Mouse (Mus musculus): ENCODE measurements around the gene Jarid2. TPM values are rescaled to one million over a fixed set of nuclear protein-coding genes. Genes with fewer than 3 reads are reported as not detected.

The Jarid2 gene
- polyA plus RNA-seq, 2 experiments = 22.8 to 29.9 TPM

DNA sequence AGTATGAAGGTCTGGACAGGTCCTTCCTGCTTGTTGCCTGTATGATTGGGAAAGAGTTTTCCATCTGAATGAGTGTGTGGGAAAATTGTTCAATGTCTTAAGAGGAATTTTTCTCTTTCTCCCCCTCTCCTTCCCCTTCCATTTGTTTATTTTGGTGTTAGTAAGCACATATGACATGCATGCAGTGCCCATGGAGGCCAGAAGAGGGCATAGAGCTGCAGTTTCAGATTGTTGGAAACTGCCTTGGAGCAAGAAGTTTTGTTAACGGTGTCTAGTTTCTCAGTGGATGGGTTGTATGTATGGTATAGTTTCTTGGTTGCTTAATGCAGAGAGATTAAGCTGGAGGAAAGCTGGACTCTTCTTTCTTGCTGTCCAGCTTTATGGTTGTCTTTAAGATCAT is 75.6 kb downstream of the Jarid2 start:
- no peak for ATAC-seq (ENCODE audit: low FRiP score, low read depth)
- Histone ChIP-seq H3K27ac (replicated peaks; ENCODE audit: low read depth, low read length) (no peak overlapping the region), H3K4me1 (ENCODE audit: control insufficient read depth, insufficient read depth, low read length) (peaks cover 13% of the 10 kb centered on the region), H3K27me3 (ENCODE audit: control insufficient read depth, insufficient read depth, low read length) (no peaks in the 10 kb centered on the region), H3K36me3 (ENCODE audit: control insufficient read depth, insufficient read depth, low read length) (no peaks in the 10 kb centered on the region), H3K9me3 (ENCODE audit: control insufficient read depth, low read length) (no peaks in the 10 kb centered on the region), H3K4me2 (replicated peaks; ENCODE audit: low read depth, low read length, severe bottlenecking) (no peak overlapping the region), H3K9ac (ENCODE audit: low read depth, low read length, severe bottlenecking) (no peak overlapping the region), H3K4me3 (replicated peaks; ENCODE audit: low read length) (no peak overlapping the region)
- no peak for TF ChIP-seq POLR2A (IDR thresholded peaks at IDR 0.05; ENCODE audit: borderline replicate concordance, extremely low read depth, insufficient read depth, insufficient read length)
- peak; percentile 26 for DNase-seq (ENCODE audit: low spot score)
- WGBS = 25% methylated on average over 1 of the region's 1 CpGs

GRCm38 (mm10) chr13:44808307-44808706 is 79.0 kb downstream of the Jarid2 start:
- H3K27me3 ChIP-seq (ENCODE audit: control insufficient read depth, insufficient read depth, low read length) = no peaks in the 10 kb centered on the region
- H3K4me2 ChIP-seq (replicated peaks; ENCODE audit: low read depth, low read length, severe bottlenecking) = no peak overlapping the region
- DNase-seq (ENCODE audit: low spot score) (peak; percentile 21), ATAC-seq (ENCODE audit: low FRiP score, low read depth) (no peak)
- no peak overlapping the region for H3K27ac ChIP-seq (replicated peaks; ENCODE audit: low read depth, low read length)
- H3K36me3 ChIP-seq (ENCODE audit: control insufficient read depth, insufficient read depth, low read length) = no peaks in the 10 kb centered on the region
- no peaks in the 10 kb centered on the region for H3K9me3 ChIP-seq (ENCODE audit: control insufficient read depth, low read length)
- H3K9ac ChIP-seq (ENCODE audit: low read depth, low read length, severe bottlenecking) = no peak overlapping the region
- TF ChIP-seq POLR2A (IDR thresholded peaks at IDR 0.05; ENCODE audit: borderline replicate concordance, extremely low read depth, insufficient read depth, insufficient read length) = no peak
- no peak overlapping the region for H3K4me3 ChIP-seq (replicated peaks; ENCODE audit: low read length)
- WGBS = 80% methylated on average over 1 of the region's 1 CpGs
- peaks cover 13% of the 10 kb centered on the region for H3K4me1 ChIP-seq (ENCODE audit: control insufficient read depth, insufficient read depth, low read length)

GRCm38 (mm10) chr13:44811021-44811420 is 81.7 kb downstream of the Jarid2 start:
- Histone ChIP-seq H3K27ac (replicated peaks; ENCODE audit: low read depth, low read length) (no peak overlapping the region), H3K4me1 (ENCODE audit: control insufficient read depth, insufficient read depth, low read length) (peaks cover 12% of the 10 kb centered on the region), H3K4me2 (replicated peaks; ENCODE audit: low read depth, low read length, severe bottlenecking) (no peak overlapping the region), H3K9ac (ENCODE audit: low read depth, low read length, severe bottlenecking) (no peak overlapping the region), H3K27me3 (ENCODE audit: control insufficient read depth, insufficient read depth, low read length) (no peaks in the 10 kb centered on the region), H3K4me3 (replicated peaks; ENCODE audit: low read length) (no peak overlapping the region), H3K36me3 (ENCODE audit: control insufficient read depth, insufficient read depth, low read length) (no peaks in the 10 kb centered on the region), H3K9me3 (ENCODE audit: control insufficient read depth, low read length) (no peaks in the 10 kb centered on the region)
- no peak for DNase-seq (ENCODE audit: low spot score)
- ATAC-seq (ENCODE audit: low FRiP score, low read depth) = no peak
- no peak for TF ChIP-seq POLR2A (IDR thresholded peaks at IDR 0.05; ENCODE audit: borderline replicate concordance, extremely low read depth, insufficient read depth, insufficient read length)
- WGBS = 67% methylated on average over 2 of the region's 2 CpGs

GRCm38 (mm10) chr13:44811601-44812000 is 82.3 kb downstream of the Jarid2 start:
- WGBS = 81% methylated on average over 10 of the region's 10 CpGs
- Histone ChIP-seq H3K9ac (ENCODE audit: low read depth, low read length, severe bottlenecking) (no peak overlapping the region), H3K9me3 (ENCODE audit: control insufficient read depth, low read length) (no peaks in the 10 kb centered on the region), H3K27me3 (ENCODE audit: control insufficient read depth, insufficient read depth, low read length) (no peaks in the 10 kb centered on the region), H3K4me3 (replicated peaks; ENCODE audit: low read length) (no peak overlapping the region), H3K4me1 (ENCODE audit: control insufficient read depth, insufficient read depth, low read length) (peaks cover 6% of the 10 kb centered on the region), H3K27ac (replicated peaks; ENCODE audit: low read depth, low read length) (no peak overlapping the region), H3K36me3 (ENCODE audit: control insufficient read depth, insufficient read depth, low read length) (no peaks in the 10 kb centered on the region), H3K4me2 (replicated peaks; ENCODE audit: low read depth, low read length, severe bottlenecking) (no peak overlapping the region)
- DNase-seq (ENCODE audit: low spot score) (no peak), ATAC-seq (ENCODE audit: low FRiP score, low read depth) (no peak)
- no peak for TF ChIP-seq POLR2A (IDR thresholded peaks at IDR 0.05; ENCODE audit: borderline replicate concordance, extremely low read depth, insufficient read depth, insufficient read length)

GRCm38 (mm10) chr13:44812381-44812780 is 83.1 kb downstream of the Jarid2 start:
- no peak for TF ChIP-seq POLR2A (IDR thresholded peaks at IDR 0.05; ENCODE audit: borderline replicate concordance, extremely low read depth, insufficient read depth, insufficient read length)
- H3K36me3 ChIP-seq (ENCODE audit: control insufficient read depth, insufficient read depth, low read length) = no peaks in the 10 kb centered on the region
- WGBS = 81% methylated on average over 5 of the region's 5 CpGs
- no peak overlapping the region for H3K4me3 ChIP-seq (replicated peaks; ENCODE audit: low read length)
- ATAC-seq (ENCODE audit: low FRiP score, low read depth) (no peak), DNase-seq (ENCODE audit: low spot score) (no peak)
- H3K27ac ChIP-seq (replicated peaks; ENCODE audit: low read depth, low read length) = no peak overlapping the region
- H3K4me1 ChIP-seq (ENCODE audit: control insufficient read depth, insufficient read depth, low read length) = peaks cover 5% of the 10 kb centered on the region; the same call in 1 of the 2 replicates
- no peaks in the 10 kb centered on the region for H3K9me3 ChIP-seq (ENCODE audit: control insufficient read depth, low read length)
- H3K4me2 ChIP-seq (replicated peaks; ENCODE audit: low read depth, low read length, severe bottlenecking) = no peak overlapping the region
- H3K9ac ChIP-seq (ENCODE audit: low read depth, low read length, severe bottlenecking) = no peak overlapping the region
- H3K27me3 ChIP-seq (ENCODE audit: control insufficient read depth, insufficient read depth, low read length) = no peaks in the 10 kb centered on the region

- H3K27ac ChIP-seq (replicated peaks; ENCODE audit: low read depth, low read length) = no peak overlapping the region
- H3K36me3 ChIP-seq (ENCODE audit: control insufficient read depth, insufficient read depth, low read length) = no peaks in the 10 kb centered on the region
- H3K27me3 ChIP-seq (ENCODE audit: control insufficient read depth, insufficient read depth, low read length) = no peaks in the 10 kb centered on the region
- H3K4me3 ChIP-seq (replicated peaks; ENCODE audit: low read length) = no peak overlapping the region
- ATAC-seq (ENCODE audit: low FRiP score, low read depth) = no peak; the same call in 1 of the 2 replicates
- DNase-seq (ENCODE audit: low spot score) = peak; percentile 62
- no peak overlapping the region for H3K4me2 ChIP-seq (replicated peaks; ENCODE audit: low read depth, low read length, severe bottlenecking)
- H3K4me1 ChIP-seq (ENCODE audit: control insufficient read depth, insufficient read depth, low read length) = peaks cover 18% of the 10 kb centered on the region
- H3K9me3 ChIP-seq (ENCODE audit: control insufficient read depth, low read length) = no peaks in the 10 kb centered on the region
- 9% methylated on average over 4 of the region's 4 CpGs for WGBS
- no peak for TF ChIP-seq POLR2A (IDR thresholded peaks at IDR 0.05; ENCODE audit: borderline replicate concordance, extremely low read depth, insufficient read depth, insufficient read length)
- no peak overlapping the region for H3K9ac ChIP-seq (ENCODE audit: low read depth, low read length, severe bottlenecking)
These were observed 90.1 kb downstream of the Jarid2 start for GRCm38 (mm10) chr13:44819400-44819799.
